Mouse (Mus musculus) embryonic facial prominence, embryonic 10.5 days (tissue): ENCODE data around the gene Trex1. TPM values are rescaled to one million over a fixed set of nuclear protein-coding genes. Genes with fewer than 3 reads are reported as not detected.

ENCODE experiments used
- DNase-seq: peaks from one replicate; pipeline ENCODE4 v3.0.0-alpha.2; 2017; ENCODE audit warnings: low spot score
- H3K27ac ChIP-seq: fragments of 300-500 bp; sonication (generic); replicated peaks from 2 replicates; pipeline ENCODE4 v1.5.1; 2016; ENCODE audit warnings: mild to moderate bottlenecking
- H3K27me3 ChIP-seq: fragments of 300-500 bp; sonication (generic); replicated peaks from 2 replicates; pipeline ENCODE4 v1.6.1; 2016; ENCODE audit warnings: low read depth, mild to moderate bottlenecking; ENCODE audit not compliant: poor library complexity, severe bottlenecking
- H3K36me3 ChIP-seq: fragments of 300-500 bp; sonication (generic); replicated peaks from 2 replicates; pipeline ENCODE4 v1.6.1; 2016; ENCODE audit warnings: mild to moderate bottlenecking, moderate library complexity
- H3K4me1 ChIP-seq: fragments of 300-500 bp; sonication (generic); 2 replicates; pipeline ENCODE4 v1.6.1; 2016
- H3K4me3 ChIP-seq: fragments of 300-500 bp; sonication (generic); 2 replicates; pipeline ENCODE4 v1.5.1; 2016; ENCODE audit warnings: mild to moderate bottlenecking, moderate library complexity
- H3K9me3 ChIP-seq: fragments of 300-500 bp; sonication (generic); 2 replicates; pipeline ENCODE4 v1.6.1; 2016; ENCODE audit warnings: mild to moderate bottlenecking
- WGBS: fragments of 180-500 bp; shearing (Covaris S2); methylation state at CpG from one replicate; pipeline ENCODE4 v1.1.7; 2016; 5-methylcytosine and 5-hydroxymethylcytosine counted together
- polyA plus RNA-seq: library from polyadenylated mRNA; unstranded; fragments of >200 nt; fragmentation: Nextera tagmentation; extraction: Ambion mirVana; gene quantifications from 2 replicates; pipeline ENCODE4 v1.2.1, GENCODE M21; 2016

Gene Trex1
- polyA plus RNA-seq, 1 experiment from 2014 or later: 8.4 TPM

GRCm38 (mm10) chr9:109080516-109080915, 21.0 kb upstream of the Trex1 start:
- Histone ChIP-seq H3K4me3 (peak overlapping the region; percentile 87; the same call in 1 of the 2 replicates), H3K4me1 (peaks cover 20% of the 10 kb centered on the region), H3K36me3 (peaks cover 35% of the 10 kb centered on the region), H3K27me3 (no peaks in the 10 kb centered on the region), H3K27ac (no peak overlapping the region), H3K9me3 (no peaks in the 10 kb centered on the region)
- WGBS: 95% methylated on average over 3 of the region's 3 CpGs
- no peak for DNase-seq

- Histone ChIP-seq H3K27ac (peak within 1 kb of the TSS; percentile 89), H3K27me3 (no peaks in the 10 kb centered on the region), H3K36me3 (peaks cover 45% of the 10 kb centered on the region), H3K9me3 (no peaks in the 10 kb centered on the region), H3K4me1 (peaks cover 24% of the 10 kb centered on the region), H3K4me3 (peak within 1 kb of the TSS; percentile 71)
- DNase-seq: peak; percentile 94
- WGBS: under 1% methylated on average over 57 of the region's 57 CpGs
These were observed 14.4 kb upstream of the Trex1 start, which contains the start of gene Atrip for GRCm38 (mm10) chr9:109073661-109074573. Gene Atrip (minus strand): TSS chr9:109074124.

- 95% methylated on average over 3 of the region's 3 CpGs for WGBS
- DNase-seq: no peak
- Histone ChIP-seq H3K27me3 (no peaks in the 10 kb centered on the region), H3K4me3 (no peak overlapping the region), H3K9me3 (no peaks in the 10 kb centered on the region), H3K27ac (no peak overlapping the region), H3K4me1 (peaks cover 14% of the 10 kb centered on the region), H3K36me3 (peaks cover 90% of the 10 kb centered on the region)
These were observed 8.7 kb upstream of the Trex1 start for GRCm38 (mm10) chr9:109068095-109068735.

GRCm38 (mm10) chr9:109060898-109061295, 1.4 kb upstream of the Trex1 start:
- 93% methylated on average over 5 of the region's 5 CpGs for WGBS
- DNase-seq: no peak
- Histone ChIP-seq H3K4me1 (peaks cover 18% of the 10 kb centered on the region), H3K27ac (no peak overlapping the region), H3K27me3 (no peaks in the 10 kb centered on the region), H3K36me3 (peaks cover 93% of the 10 kb centered on the region), H3K9me3 (no peaks in the 10 kb centered on the region), H3K4me3 (no peak overlapping the region)

GRCm38 (mm10) chr9:109060184-109060897, 807 bp upstream of the Trex1 start:
- no peaks in the 10 kb centered on the region for H3K27me3 ChIP-seq
- no peak overlapping the region for H3K4me3 ChIP-seq
- DNase-seq: no peak
- H3K27ac ChIP-seq: peak overlapping the region; percentile 86; the same call in 1 of the 2 replicates
- H3K36me3 ChIP-seq: peaks cover 88% of the 10 kb centered on the region
- WGBS: 89% methylated on average over 16 of the region's 16 CpGs
- no peaks in the 10 kb centered on the region for H3K9me3 ChIP-seq
- H3K4me1 ChIP-seq: peaks cover 20% of the 10 kb centered on the region

GRCm38 (mm10) chr9:109058006-109058765, 1.3 kb downstream of the Trex1 start:
- Histone ChIP-seq H3K4me3 (no peak overlapping the region), H3K27me3 (no peaks in the 10 kb centered on the region), H3K4me1 (peaks cover 37% of the 10 kb centered on the region), H3K36me3 (peaks cover 67% of the 10 kb centered on the region), H3K27ac (0 out of 2 replicates have a peak overlapping the region, but pooled peaks have one; percentile 86), H3K9me3 (no peaks in the 10 kb centered on the region)
- no peak for DNase-seq
- 94% methylated on average over 19 of the region's 19 CpGs for WGBS

- Histone ChIP-seq H3K27me3 (no peaks in the 10 kb centered on the region), H3K4me3 (no peak overlapping the region), H3K9me3 (no peaks in the 10 kb centered on the region), H3K36me3 (peaks cover 60% of the 10 kb centered on the region), H3K27ac (no peak overlapping the region), H3K4me1 (peaks cover 37% of the 10 kb centered on the region)
- WGBS: 95% methylated on average over 5 of the region's 5 CpGs
- DNase-seq: no peak
These were observed 2.0 kb downstream of the Trex1 start for GRCm38 (mm10) chr9:109057543-109057942.

- no peak for DNase-seq
- H3K4me1 ChIP-seq: peaks cover 37% of the 10 kb centered on the region
- H3K4me3 ChIP-seq: no peak overlapping the region
- peaks cover 55% of the 10 kb centered on the region for H3K36me3 ChIP-seq
- no peaks in the 10 kb centered on the region for H3K27me3 ChIP-seq
- H3K27ac ChIP-seq: no peak overlapping the region
- no peaks in the 10 kb centered on the region for H3K9me3 ChIP-seq
- 84% methylated on average over 4 of the region's 4 CpGs for WGBS
These were observed 2.6 kb downstream of the Trex1 start for GRCm38 (mm10) chr9:109056916-109057315.

GRCm38 (mm10) chr9:109056081-109056690, 3.3 kb downstream of the Trex1 start:
- Histone ChIP-seq H3K36me3 (peaks cover 56% of the 10 kb centered on the region), H3K9me3 (no peaks in the 10 kb centered on the region), H3K27me3 (no peaks in the 10 kb centered on the region), H3K27ac (no peak overlapping the region), H3K4me1 (peaks cover 37% of the 10 kb centered on the region), H3K4me3 (no peak overlapping the region)
- no peak for DNase-seq
- WGBS: 93% methylated on average over 17 of the region's 17 CpGs

- Histone ChIP-seq H3K27me3 (no peaks in the 10 kb centered on the region), H3K27ac (peak overlapping the region; percentile 74), H3K36me3 (peaks cover 49% of the 10 kb centered on the region), H3K4me1 (peaks cover 37% of the 10 kb centered on the region), H3K9me3 (no peaks in the 10 kb centered on the region), H3K4me3 (peak overlapping the region; percentile 42)
- WGBS: 90% methylated on average over 12 of the region's 12 CpGs
- DNase-seq: no peak
These were observed 4.1 kb downstream of the Trex1 start for GRCm38 (mm10) chr9:109055271-109056030.

- H3K4me3 ChIP-seq: peak overlapping the region; percentile 42
- 7% methylated on average over 7 of the region's 7 CpGs for WGBS
- H3K4me1 ChIP-seq: peaks cover 39% of the 10 kb centered on the region
- peak; percentile 66 for DNase-seq
- no peaks in the 10 kb centered on the region for H3K9me3 ChIP-seq
- H3K27ac ChIP-seq: peak overlapping the region; percentile 74
- H3K27me3 ChIP-seq: no peaks in the 10 kb centered on the region
- H3K36me3 ChIP-seq: peaks cover 45% of the 10 kb centered on the region
These were observed 4.8 kb downstream of the Trex1 start for GRCm38 (mm10) chr9:109054712-109055111.
